Mouse (Mus musculus) thymus, postnatal 14 days (tissue): ENCODE results near the gene Dock1.

Experiments
- DNase-seq: peaks from one replicate; pipeline ENCODE4 v3.0.0; 2021

The Dock1 gene

GRCm38 (mm10) chr7:135065301-135065700, 394.8 kb downstream of the Dock1 start:
- no peak for DNase-seq

DNA sequence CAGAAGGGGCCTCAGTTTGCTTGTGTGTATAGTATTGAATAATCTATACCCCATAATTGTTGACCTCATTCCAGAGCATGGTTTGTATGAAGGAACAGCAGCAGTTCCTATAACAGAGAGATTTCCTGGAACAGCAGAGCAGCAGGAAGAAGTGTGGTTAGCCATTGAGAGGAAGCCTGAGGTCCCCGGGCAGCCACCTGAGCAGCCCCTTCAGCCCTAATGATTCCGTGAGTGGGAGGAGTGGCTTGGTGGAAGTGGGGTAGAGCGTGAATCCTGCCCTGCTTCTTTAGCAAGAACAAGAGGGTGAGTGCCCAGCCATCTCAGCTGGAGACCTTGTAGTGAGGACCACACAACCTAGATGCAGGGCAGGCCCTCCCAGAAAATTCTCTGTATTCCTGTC, 398.4 kb downstream of the Dock1 start:
- DNase-seq: no peak

- no peak for DNase-seq
Observed at GRCm38 (mm10) chr7:135076904-135077303, 406.4 kb downstream of the Dock1 start.

GRCm38 (mm10) chr7:135077340-135077739, 406.9 kb downstream of the Dock1 start:
- no peak for DNase-seq

DNA sequence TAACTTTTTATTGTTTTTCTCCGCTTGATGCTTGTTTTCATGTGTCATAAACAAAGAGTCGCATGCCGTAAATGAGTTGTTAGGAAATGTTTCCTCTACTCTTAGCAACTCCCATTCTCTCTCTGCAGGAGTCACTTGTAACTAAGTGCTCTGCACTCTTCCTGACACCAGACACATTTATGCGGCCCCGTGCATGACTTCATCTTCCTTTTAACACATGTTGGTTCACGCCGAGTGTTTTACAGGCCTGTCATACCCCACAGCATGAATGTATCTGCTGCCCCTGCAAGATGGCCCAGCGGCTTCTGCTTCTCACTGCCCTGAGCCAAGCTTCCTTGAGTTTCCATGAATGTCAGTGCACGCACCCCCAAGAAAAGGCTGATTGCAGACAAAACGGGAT, 407.4 kb downstream of the Dock1 start:
- no peak for DNase-seq

GRCm38 (mm10) chr7:135083421-135083820, 413.0 kb downstream of the Dock1 start:
- no peak for DNase-seq

DNA sequence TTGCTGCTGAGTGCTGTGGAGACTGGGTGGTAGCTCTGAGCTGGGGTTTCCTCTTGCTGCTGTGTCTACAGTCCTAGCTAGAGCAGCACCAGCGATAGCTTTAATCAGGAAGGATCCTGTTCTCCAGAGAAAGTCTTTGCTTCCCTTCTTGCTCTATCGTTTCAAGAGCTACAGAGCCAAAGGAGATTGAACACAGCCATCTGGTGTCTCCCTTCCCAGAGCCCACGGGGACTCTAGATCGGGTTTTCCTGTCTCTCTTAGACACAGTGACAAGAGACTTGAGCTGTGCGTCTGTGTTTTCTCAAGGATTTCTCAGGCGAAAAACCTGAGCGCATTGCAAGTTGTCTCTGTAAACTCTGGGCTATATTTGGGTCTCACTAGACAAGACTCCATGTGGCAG, 413.6 kb downstream of the Dock1 start:
- DNase-seq: no peak

DNA sequence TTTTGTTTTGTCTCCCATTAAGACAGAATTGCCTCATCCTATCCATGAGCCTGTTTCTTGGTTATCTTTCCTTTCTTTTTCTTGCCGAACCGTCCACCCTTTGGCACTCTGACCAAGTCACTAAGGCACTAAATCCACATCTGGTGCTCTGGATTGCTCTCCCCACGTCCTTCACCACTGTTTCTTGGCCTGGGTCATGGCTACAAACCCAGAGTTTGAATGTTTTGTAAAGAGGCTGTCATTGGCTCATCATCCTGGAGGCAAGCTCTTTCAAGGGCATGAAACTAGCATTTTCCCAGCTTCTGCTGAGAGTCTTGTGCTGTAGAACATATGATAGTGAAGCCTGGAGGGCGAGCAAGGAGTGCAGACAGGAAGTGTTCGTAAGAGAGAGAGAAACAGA, 416.1 kb downstream of the Dock1 start:
- no peak for DNase-seq

DNA sequence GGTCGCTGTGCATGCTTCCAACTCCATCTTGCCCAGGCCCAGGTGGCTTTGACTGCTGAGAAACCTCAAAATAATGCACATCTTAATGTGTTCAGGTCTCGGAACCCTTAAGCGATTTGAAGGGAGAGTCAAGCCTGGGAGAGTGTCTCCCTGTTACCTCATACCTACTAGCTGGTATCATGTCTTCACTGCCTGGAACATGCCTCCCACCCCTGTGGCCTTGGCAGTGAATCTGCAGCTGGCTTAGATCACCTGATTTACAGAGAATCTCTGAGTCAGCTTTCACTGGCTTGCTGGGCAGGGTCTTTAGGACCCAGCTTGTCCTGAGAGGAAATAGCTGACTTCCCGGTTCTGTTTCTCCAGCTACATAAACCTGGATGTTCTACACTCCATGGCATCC, 419.2 kb downstream of the Dock1 start:
- no peak for DNase-seq

DNA sequence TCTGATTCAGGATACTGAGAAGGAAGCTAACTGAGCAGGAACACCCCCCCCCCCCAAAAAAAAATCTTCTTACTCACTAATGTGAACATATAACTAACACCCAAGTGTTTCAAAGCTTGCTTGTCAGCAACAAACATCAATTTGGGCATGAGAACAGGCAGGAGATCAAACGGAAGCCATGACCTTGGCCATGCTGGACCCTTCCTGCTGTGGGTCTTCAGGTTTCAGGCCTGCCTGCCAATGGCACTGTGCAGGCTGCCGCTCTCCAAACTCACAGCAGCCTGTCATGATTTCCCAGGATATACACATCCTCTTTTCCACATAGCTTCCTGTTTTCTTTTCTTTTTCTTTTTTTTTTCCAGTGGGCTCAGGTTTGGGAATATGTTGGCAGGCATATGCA, 423.4 kb downstream of the Dock1 start:
- DNase-seq: no peak

DNA sequence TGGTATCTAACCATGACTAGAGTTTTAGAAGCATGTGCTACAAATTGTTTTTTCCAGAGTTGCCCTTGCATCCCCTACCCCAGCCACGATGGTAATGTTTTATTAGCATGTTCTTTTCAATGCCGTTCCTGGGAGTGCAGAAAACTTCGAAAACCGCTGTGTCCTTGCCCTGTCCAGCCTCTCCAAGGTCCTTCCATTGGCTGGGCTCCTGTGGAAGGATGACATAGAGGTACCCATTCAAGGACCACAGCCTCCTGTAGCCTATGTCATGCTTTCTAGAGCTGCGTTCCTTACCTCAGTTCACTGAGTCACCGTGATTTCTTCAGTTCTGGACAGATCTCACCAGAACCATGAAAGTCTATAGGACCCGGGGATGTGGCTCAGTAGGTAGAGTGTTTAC, 431.5 kb downstream of the Dock1 start:
- no peak for DNase-seq

- no peak for DNase-seq
Observed at GRCm38 (mm10) chr7:135106536-135106935, 436.1 kb downstream of the Dock1 start.

- no peak for DNase-seq
Observed at GRCm38 (mm10) chr7:135110307-135110706, 439.9 kb downstream of the Dock1 start.

DNA sequence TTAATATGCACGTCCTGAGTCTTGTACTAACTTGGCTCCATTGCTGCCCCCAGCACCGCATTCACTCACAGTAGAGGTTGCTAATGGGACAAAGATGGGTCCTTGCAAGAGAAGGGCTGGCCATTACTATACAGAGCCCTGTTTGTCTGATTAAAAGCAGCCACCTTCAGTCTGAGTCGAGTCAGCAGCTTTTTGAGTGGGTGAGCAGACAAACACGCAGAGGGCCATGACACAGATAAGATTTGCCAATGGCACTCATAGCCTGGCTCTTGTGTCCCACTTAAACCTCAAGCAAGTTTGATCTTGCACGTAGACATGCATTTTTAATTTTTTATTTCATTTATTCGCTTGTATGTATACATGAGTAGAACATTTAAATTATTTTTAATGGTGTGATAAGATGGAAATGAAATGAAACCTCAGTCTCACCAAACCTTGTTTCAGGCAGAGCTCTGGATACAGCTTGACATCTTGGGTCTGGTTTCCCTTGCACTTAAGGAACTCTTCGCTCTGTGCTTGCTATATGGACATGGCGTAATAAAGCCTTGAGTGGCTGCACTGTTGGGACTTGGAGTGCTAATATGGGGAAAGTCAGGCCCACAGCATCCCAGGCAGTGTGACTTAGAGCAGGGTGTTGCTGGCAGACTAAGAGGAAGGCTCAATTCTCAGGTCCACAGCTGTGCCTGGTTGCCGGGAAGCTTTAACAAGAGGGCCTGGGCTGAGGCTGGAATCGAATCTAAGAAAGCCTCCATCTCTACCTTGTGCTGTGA, 455.0 kb downstream of the Dock1 start:
- no peak for DNase-seq

- no peak for DNase-seq
Observed at GRCm38 (mm10) chr7:135132461-135132860, 462.0 kb downstream of the Dock1 start.

DNA sequence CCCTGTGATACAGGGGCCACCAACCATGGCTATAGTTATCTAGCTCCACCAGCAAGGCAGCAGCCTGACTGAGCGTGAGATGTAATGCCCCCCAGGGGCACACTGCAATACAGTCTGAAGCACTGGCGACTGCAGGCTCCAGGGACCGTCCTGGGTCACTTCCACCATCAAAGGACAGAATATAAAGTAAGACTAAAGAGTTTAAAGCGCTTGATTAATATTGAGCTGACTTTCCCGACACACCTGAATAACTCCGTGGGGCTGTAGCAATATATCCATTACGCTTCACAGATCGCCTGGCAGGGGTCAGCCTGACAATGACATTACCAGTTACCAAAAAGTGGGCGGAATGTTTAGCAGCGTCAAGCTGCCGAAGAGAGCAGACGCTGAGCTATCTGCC, 464.2 kb downstream of the Dock1 start:
- DNase-seq: no peak

DNA sequence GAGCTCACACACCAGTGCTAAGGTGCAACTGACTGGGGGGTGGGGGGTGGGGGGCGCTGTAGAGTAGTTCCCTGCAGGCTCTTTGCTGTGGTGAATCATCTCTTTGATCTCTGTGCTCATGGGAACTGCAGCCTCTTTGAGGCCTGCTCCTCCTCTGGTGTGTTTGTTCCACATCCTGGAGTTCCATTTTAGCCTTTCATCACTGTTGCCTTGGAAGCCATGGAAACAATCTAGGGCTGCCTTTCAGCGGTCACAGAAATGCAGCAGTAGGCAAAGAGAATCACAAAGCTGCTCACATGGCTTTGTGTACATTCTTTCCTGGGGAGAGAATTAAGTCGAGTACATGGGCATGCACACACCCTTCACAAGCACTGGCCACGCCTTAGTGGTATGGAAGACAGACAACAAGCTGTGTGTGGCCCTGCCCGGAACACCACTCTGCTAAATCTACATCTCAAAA, 468.7 kb downstream of the Dock1 start:
- DNase-seq: peak; percentile 5

GRCm38 (mm10) chr7:135144731-135145130, 474.3 kb downstream of the Dock1 start:
- no peak for DNase-seq

- DNase-seq: no peak
Observed at GRCm38 (mm10) chr7:135150926-135151325, 480.5 kb downstream of the Dock1 start.

DNA sequence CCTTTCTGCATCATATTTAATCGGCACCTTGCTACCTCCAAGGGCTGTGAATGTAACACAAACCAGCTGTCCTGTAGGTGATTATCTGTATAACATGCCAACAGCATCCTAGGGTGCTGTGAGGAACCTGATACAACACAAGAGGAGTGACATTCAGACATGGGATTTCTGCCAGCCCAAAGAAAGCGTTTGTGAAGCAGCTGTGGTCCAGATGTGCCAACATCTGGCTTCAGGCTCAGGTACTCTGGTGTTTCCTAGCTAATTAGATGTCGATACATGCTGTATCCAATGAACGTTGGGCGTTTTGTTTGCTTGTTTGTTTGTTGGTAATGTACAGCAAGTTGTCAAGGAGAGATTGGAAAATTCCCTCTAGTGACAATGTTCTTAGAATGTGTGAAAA, 487.1 kb downstream of the Dock1 start:
- no peak for DNase-seq

DNA sequence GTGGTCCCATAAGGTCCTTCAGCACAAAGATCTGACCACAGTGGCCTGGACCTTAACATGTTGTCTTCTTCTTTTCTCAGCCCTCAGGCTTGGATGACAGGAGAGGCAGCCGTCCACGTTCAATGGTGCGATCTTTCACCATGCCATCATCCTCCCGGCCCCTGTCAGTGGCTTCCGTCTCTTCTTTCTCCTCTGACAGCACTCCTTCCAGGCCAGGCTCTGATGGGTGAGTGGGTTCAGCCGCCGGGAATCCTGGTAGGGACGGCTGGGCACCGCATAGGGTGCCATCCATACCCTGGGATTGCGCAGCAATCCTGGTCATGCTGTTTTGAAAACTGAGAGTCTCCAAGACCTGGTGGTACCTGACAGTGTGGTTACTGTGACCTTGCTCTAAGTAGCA, 487.9 kb downstream of the Dock1 start:
- DNase-seq: no peak

DNA sequence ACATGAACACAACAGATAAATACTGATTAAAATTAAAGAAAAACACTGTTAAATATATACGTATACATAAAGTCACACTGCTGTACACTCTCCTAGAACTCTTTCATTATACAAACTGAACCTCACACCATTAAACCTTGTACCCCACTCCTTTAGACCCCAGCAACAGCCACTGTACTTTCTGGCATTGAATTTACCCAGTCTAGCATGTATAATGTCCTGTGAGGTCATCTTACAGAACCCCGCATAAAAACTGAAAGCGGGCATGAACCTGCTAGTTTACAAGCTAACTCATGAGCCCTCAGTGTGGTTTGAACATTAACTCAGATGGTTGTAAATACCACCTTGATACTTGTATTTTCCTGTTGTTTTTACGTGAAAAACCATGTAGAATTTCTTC, 489.2 kb downstream of the Dock1 start:
- no peak for DNase-seq

DNA sequence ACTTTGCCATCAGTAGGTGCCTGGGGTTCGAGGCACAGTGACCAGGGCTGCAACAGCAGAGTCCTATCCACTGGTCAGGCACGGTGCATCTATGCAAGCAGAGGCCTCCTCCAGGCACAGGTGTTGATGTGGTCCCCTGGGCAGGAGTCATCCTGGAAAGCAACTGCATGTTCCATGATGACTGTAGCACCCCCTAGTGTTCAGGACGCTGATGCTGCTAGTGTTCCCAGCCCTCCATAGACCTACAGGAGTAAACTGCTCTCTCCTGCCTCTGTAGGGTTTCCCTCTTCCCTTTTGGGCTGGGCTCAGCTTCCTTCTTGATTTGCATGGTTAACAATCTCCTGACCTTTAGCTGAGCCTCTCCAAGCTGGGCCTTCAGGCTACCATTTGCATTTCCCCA, 494.7 kb downstream of the Dock1 start:
- peak; percentile 42 for DNase-seq

DNA sequence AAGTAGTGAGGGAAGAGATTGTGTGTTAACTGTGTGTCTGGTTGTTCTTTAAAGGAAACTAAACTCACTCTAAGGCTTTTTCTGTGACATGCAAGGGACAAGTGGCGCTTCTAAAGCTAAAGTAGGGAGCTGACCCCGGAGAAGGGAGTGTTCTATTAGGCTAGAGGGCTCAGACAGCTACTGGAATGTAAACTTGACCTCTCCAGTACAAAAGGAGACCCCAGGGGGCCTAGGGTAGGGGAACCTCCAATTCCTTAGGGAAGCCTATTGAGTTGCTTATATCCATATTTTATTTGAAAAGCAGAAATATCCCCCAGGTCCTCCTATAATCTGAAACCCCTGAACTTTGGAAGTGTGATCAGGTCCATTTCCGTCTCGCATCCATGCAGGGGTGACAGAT, 499.5 kb downstream of the Dock1 start:
- DNase-seq: no peak

DNA sequence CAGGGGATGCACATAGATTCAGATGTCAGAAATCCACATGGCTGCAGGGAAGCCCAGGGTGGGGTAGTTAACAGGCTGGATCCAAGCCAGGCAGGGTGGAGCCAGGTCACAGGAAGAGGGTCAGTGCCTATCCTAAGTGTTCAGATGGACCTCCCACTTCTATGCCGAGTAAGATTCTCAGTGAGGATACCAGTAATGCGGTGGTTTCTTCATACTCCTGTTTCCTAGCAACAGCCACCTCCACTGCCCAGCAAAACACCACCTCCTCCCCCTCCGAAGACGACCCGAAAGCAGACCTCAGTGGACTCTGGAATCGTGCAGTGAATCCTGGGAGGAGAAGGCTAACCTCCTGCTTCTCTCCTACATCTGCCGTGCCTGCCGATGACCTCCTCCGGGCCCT, 501.8 kb downstream of the Dock1 start:
- no peak for DNase-seq
